Mouse (Mus musculus): Measurements from ENCODE around the gene Prps1.
"Not testable (repeated sequence)": the region's sequence is repeated elsewhere in the genome, so short reads cannot be mapped to it uniquely, and the experiment has no call there.

Prps1 gene

GRCm38 (mm10) chrX:140456279-140456731 is at the start of gene Prps1:
TSS of gene Prps1 (plus strand) at chrX:140456613.
- peak; percentile 57 for DNase-seq (ENCODE audit: low read depth)

- no peak for DNase-seq (ENCODE audit: low read depth)
Observed at GRCm38 (mm10) chrX:140407593-140407992, 48.8 kb upstream of the Prps1 start.

- no peak for DNase-seq (ENCODE audit: low read depth)
Observed at GRCm38 (mm10) chrX:140418467-140418866, 37.9 kb upstream of the Prps1 start.

- DNase-seq (ENCODE audit: low read depth) = no peak
Observed at GRCm38 (mm10) chrX:140427124-140427523, 29.3 kb upstream of the Prps1 start.

GRCm38 (mm10) chrX:140428252-140428651 is 28.2 kb upstream of the Prps1 start:
- no peak for DNase-seq (ENCODE audit: low read depth)

- no peak for DNase-seq (ENCODE audit: low read depth)
Observed at GRCm38 (mm10) chrX:140429985-140430384, 26.4 kb upstream of the Prps1 start.

- DNase-seq (ENCODE audit: low read depth) = no peak
Observed at GRCm38 (mm10) chrX:140430506-140430905, 25.9 kb upstream of the Prps1 start.

GRCm38 (mm10) chrX:140431981-140432380 is 24.4 kb upstream of the Prps1 start:
- DNase-seq (ENCODE audit: low read depth) = no peak

GRCm38 (mm10) chrX:140432786-140433185 is 23.6 kb upstream of the Prps1 start:
- no peak for DNase-seq (ENCODE audit: low read depth)

- DNase-seq (ENCODE audit: low read depth) = no peak
Observed at GRCm38 (mm10) chrX:140437906-140438305, 18.5 kb upstream of the Prps1 start.

GRCm38 (mm10) chrX:140445551-140445950 is 10.9 kb upstream of the Prps1 start:
- DNase-seq (ENCODE audit: low read depth) = no peak

GRCm38 (mm10) chrX:140450071-140450470 is 6.3 kb upstream of the Prps1 start:
- DNase-seq (ENCODE audit: low read depth) = no peak

- no peak for DNase-seq (ENCODE audit: low read depth)
Observed at GRCm38 (mm10) chrX:140456751-140457491, 508 bp downstream of the Prps1 start.

GRCm38 (mm10) chrX:140457502-140457901 is 1.1 kb downstream of the Prps1 start:
- DNase-seq (ENCODE audit: low read depth) = no peak

- no peak for DNase-seq (ENCODE audit: low read depth)
Observed at GRCm38 (mm10) chrX:140478231-140478630, 21.8 kb downstream of the Prps1 start.

GRCm38 (mm10) chrX:140479171-140479570 is 22.8 kb downstream of the Prps1 start:
- DNase-seq (ENCODE audit: low read depth) = no peak

GRCm38 (mm10) chrX:140489174-140489573 is 32.8 kb downstream of the Prps1 start:
- DNase-seq (ENCODE audit: low read depth) = no peak

- no peak for DNase-seq (ENCODE audit: low read depth)
Observed at GRCm38 (mm10) chrX:140490203-140490602, 33.8 kb downstream of the Prps1 start.

GRCm38 (mm10) chrX:140491884-140492571 is 35.6 kb downstream of the Prps1 start:
- no peak for DNase-seq (ENCODE audit: low read depth)

- no peak for DNase-seq (ENCODE audit: low read depth)
Observed at GRCm38 (mm10) chrX:140493527-140494029, 37.2 kb downstream of the Prps1 start.

GRCm38 (mm10) chrX:140494170-140494569 is 37.8 kb downstream of the Prps1 start:
- no peak for DNase-seq (ENCODE audit: low read depth)

- DNase-seq (ENCODE audit: low read depth) = not testable (repeated sequence)
Observed at GRCm38 (mm10) chrX:140498431-140498830, 42.0 kb downstream of the Prps1 start.

GRCm38 (mm10) chrX:140500306-140500705 is 43.9 kb downstream of the Prps1 start:
- no peak for DNase-seq (ENCODE audit: low read depth)

All from fibroblast of lung, adult 2 months (primary cell).